Mouse (Mus musculus): ENCODE results near the gene Fth1.

- TF ChIP-seq CTCF (IDR thresholded peaks at IDR 0.05; ENCODE audit: control insufficient read depth, insufficient read depth, insufficient replicate concordance, low read depth, low read length), result no peak
- TF ChIP-seq POLR2A (IDR thresholded peaks at IDR 0.05; ENCODE audit: control insufficient read depth, low read depth, low read length), result no peak
Observed at GRCm38 (mm10) chr19:9940903-9941302, 39.5 kb upstream of the Fth1 start.

All from testis, adult 2 months (tissue).